Mouse (Mus musculus) inflammation-experienced regulatory T-cells (primary cell): ENCODE measurements around the gene Mettl15. TPM values are rescaled to one million over a fixed set of nuclear protein-coding genes. Genes with fewer than 3 reads are reported as not detected.

Source experiments
- polyA plus RNA-seq, 2 experiments: library from polyadenylated mRNA; unstranded; fragments of 100-300 nt; shearing (Covaris generic); gene quantifications; one replicate each; pipeline ENCODE4 v1.2.1; 2017

Gene Mettl15
- 1 to 10 TPM; 5.3 to 7.8 TPM for polyA plus RNA-seq

DNA sequence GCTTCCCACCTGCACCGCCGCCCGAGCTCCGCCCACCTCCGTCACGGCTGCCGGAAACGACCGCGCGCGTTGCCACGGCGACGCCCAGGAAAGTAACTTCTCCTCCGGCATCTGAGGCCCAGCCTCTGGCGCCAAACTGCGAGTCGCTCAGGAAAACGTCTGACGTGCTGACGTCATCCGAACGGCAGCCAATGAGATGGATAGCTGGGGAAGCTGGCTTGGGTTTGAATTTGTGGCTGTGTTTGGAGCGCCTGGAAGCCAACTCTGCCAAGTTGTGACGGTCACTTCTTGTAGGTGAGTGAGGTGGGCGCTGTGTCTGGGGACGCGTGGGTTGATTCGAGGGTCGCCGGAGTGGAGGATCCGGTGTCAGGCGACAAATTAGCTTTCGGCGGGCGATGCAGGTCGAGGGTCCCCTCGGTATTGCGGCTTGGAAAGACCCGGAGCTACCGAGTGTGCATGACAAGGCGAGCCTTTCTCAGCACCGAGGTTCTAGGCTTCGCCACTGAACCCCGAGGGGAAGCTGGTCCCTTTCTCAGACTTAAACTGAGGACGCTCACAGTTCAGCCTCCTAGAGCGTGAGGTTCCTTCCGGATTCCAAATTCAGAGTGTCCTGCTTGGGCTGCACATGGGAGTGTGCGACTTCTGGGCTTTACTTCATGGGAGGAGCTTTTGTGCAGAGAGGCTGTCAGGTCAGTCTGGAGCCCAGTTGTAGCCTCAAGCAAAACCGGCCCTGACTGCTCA is at the start of gene Mettl15, which contains the start of gene Kif18a:
Gene Mettl15 (minus strand): TSS at position 149 of the 741 bp plus-strand sequence.
Gene Kif18a (plus strand): TSS at position 139 of the 741 bp plus-strand sequence.

Other genes with a start within 250 kb of the Mettl15 start
- gene Kif18a, start within 50 bp of the Mettl15 start, polyA plus RNA-seq, result 1 to 10 TPM; 2.3 to 4.5 TPM